Mouse (Mus musculus) inflammation-experienced regulatory T-cells (primary cell): ENCODE results near the gene Icam5. TPM values are rescaled to one million over a fixed set of nuclear protein-coding genes. Genes with fewer than 3 reads are reported as not detected.

Experiments
- polyA plus RNA-seq, 2 experiments: library from polyadenylated mRNA; unstranded; fragments of 100-300 nt; shearing (Covaris generic); gene quantifications; one replicate each; pipeline ENCODE4 v1.2.1; 2017

The Icam5 gene
- polyA plus RNA-seq: 1 to 10 TPM; 1.3 to 2.4 TPM

DNA sequence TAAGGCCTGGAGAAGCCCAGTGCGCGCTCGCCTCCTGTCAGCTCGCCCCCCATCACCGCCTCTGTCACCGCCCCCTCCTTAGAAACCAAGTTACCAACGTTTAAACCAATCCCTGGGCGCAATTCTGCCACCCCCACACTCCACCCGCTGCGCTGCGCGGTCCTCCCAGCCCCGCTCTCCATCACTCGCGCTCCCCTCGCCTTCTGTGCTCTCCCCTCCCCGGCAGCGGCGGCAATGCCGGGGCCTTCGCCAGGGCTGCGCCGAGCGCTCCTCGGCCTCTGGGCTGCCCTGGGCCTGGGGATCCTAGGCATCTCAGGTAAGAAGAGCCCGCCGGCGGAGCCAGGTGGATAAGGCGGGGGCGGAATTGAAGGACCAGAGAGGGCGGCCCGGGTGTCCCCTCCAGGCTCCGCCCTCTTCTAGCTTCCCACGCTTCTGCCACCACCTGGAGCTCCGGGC lies at the start of gene Icam5:
Icam5 (plus strand) TSS at position 178 of the 456 bp plus-strand sequence.

GRCm38 (mm10) chr9:21002627-21003551 lies 29.0 kb upstream of the Icam5 start, which contains the start of gene Mrpl4:
Mrpl4 (plus strand) TSS chr9:21002738.

GRCm38 (mm10) chr9:21015571-21016130 lies 16.2 kb upstream of the Icam5 start, which contains the start of gene Icam1:
Icam1 (plus strand) TSS chr9:21015985.

DNA sequence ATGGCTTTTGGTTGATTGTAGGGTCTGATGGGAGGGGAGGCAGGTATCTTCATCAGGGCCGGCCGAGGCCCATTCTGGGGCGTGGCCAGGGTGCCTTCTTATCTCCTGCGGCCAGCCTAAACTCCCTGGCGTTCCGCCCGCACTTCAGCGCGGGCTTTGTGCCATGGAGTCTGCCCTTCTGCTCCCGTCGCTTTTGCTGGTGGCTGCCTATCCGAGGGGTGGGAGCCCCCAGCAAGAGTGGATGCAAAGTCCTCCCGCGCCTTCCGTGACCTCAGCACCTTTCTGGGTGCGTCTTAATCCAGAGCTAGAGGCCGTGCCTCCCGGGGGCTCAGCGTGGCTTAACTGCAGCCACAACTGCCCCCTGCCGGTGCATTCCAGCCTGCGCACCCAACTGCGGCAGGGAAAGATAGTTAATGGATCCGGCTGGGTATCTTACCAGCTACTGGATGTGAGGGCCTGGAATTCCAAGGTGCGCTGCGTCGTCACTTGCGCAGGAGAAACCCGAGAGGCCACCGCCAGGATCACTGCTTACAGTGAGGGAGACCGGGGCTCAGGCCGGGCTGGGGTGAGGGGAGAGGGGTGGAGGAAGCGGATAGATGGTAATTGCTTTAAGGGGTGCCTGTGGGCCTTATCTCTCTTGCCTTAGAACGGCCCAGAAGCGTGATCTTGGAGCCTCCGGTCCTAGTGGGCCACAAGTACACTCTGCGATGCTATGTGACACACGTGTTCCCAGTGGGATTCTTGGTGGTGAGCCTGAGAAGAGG lies 2.4 kb upstream of the Icam5 start, which contains the start of gene Icam4:
Icam4 (plus strand) TSS at position 83 of the 764 bp plus-strand sequence.

GRCm38 (mm10) chr9:21067006-21067684 lies 35.3 kb downstream of the Icam5 start, which contains the start of gene Zglp1:
Zglp1 (minus strand) TSS chr9:21067093.

DNA sequence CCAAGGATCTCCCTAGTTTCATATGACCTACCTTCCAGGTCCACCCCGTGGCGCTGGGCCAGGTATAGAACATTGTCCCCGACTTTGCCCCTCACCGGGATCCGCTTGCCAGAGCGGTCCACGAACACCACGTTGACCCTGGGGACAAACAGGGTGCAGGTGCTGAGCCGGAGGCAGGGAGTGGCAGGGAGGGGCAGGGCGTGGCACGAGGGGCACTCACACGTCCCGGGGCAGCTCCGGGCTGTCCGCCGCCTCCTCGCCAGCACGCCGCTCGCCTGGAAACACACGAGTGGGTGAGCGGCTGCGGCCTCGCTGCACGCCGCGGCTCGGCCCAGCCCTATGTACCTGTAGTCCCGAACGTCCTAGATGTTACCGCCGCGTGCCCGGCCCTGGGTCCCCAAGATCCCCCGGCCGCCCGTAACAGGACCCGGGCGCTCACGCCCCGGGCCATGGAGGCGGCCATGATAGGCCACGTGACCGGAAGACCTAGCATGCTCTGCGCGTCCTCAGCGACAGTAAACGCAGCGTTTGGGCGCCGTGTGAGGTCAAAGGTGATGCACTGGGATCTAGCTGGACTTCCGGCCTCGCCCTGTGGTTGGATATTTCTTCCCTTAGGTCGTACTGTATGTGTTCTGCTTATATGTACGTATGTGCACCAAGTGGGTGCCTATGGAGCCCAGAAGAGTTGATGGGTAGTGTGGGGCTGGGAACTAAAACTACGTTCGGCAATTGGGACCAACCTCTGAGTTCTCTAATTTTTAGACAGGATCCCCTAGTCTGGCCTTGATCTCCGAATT lies 41.4 kb downstream of the Icam5 start, which contains the start of the genes Gm49373 and Fdx1l:
Gm49373 (minus strand) TSS at position 53 of the 797 bp plus-strand sequence.
Fdx1l (minus strand) TSS at position 571 of the 797 bp plus-strand sequence.

Other genes with a start within 250 kb of the Icam5 start
- gene Col5a3, start 217.0 kb upstream of the Icam5 start, polyA plus RNA-seq: 1 to 10 TPM in 1 of 2 experiments, under 1 TPM in 1; 0.04 to 2.7 TPM
- gene Rdh8, start 213.6 kb upstream of the Icam5 start, polyA plus RNA-seq: not detected
- 10 to 100 TPM; 59.5 to 60.2 TPM for gene A230050P20Rik, start 163.4 kb upstream of the Icam5 start, polyA plus RNA-seq
- gene Angptl6, start 152.3 kb upstream of the Icam5 start, polyA plus RNA-seq: 1 to 10 TPM; 3.0 to 4.6 TPM
- 100 to 1,000 TPM in 1 of 2 experiments, 10 to 100 TPM in 1; 74.5 to 114 TPM for gene Ppan, start 143.9 kb upstream of the Icam5 start, polyA plus RNA-seq
- 100 to 1,000 TPM; 259 to 292 TPM for gene Eif3g, start 133.4 kb upstream of the Icam5 start, polyA plus RNA-seq
- gene Dnmt1, start 72.2 kb upstream of the Icam5 start, polyA plus RNA-seq: 10 to 100 TPM; 52.4 to 87.1 TPM
- gene S1pr2, start 55.3 kb upstream of the Icam5 start, polyA plus RNA-seq: 10 to 100 TPM; 18.9 to 25.7 TPM
- 100 to 1,000 TPM; 101 to 109 TPM for gene Mrpl4, start 29.3 kb upstream of the Icam5 start, polyA plus RNA-seq
- gene Icam1, start 16.1 kb upstream of the Icam5 start, polyA plus RNA-seq: 100 to 1,000 TPM in 1 of 2 experiments, 10 to 100 TPM in 1; 73.2 to 112 TPM
- 1 to 10 TPM in 1 of 2 experiments, under 1 TPM in 1; 0.45 to 2.7 TPM for gene Icam4, start 2.7 kb upstream of the Icam5 start, polyA plus RNA-seq
- gene Zglp1, start 35.0 kb downstream of the Icam5 start, polyA plus RNA-seq: 1 to 10 TPM in 1 of 2 experiments, not detected in 1; 4.0 TPM
- under 1 TPM in 1 of 2 experiments, not detected in 1; 0.84 TPM for gene Gm49373, start 41.0 kb downstream of the Icam5 start, polyA plus RNA-seq
- gene Fdx1l, start 41.5 kb downstream of the Icam5 start, polyA plus RNA-seq: 10 to 100 TPM; 41.3 to 42.4 TPM
- gene Gm38431, start 59.9 kb downstream of the Icam5 start, polyA plus RNA-seq: 1 to 10 TPM; 1.0 to 2.4 TPM
- gene Raver1, start 59.9 kb downstream of the Icam5 start, polyA plus RNA-seq: 10 to 100 TPM; 62.9 to 67.1 TPM
- gene Tyk2, start 99.2 kb downstream of the Icam5 start, polyA plus RNA-seq: 10 to 100 TPM; 61.1 to 70.2 TPM
- gene Cdc37, start 117.9 kb downstream of the Icam5 start, polyA plus RNA-seq: 100 to 1,000 TPM; 284 to 382 TPM
- 1 to 10 TPM; 1.1 to 3.1 TPM for gene Pde4a, start 133.6 kb downstream of the Icam5 start, polyA plus RNA-seq
- gene Keap1, start 207.3 kb downstream of the Icam5 start, polyA plus RNA-seq: 10 to 100 TPM; 56.5 to 63.4 TPM
- gene S1pr5, start 216.4 kb downstream of the Icam5 start, polyA plus RNA-seq: 1 to 10 TPM in 1 of 2 experiments, under 1 TPM in 1; 0.14 to 2.2 TPM
- 10 to 100 TPM; 57.7 to 70.7 TPM for gene Atg4d, start 233.2 kb downstream of the Icam5 start, polyA plus RNA-seq